Mouse (Mus musculus): Measurements from ENCODE around the gene Fbxo3. TPM values are rescaled to one million over a fixed set of nuclear protein-coding genes. Genes with fewer than 3 reads are reported as not detected.

Fbxo3 gene
- polyA plus RNA-seq (2012; rRNA removed): 45.6 and 48.8 TPM in 2 replicates

DNA sequence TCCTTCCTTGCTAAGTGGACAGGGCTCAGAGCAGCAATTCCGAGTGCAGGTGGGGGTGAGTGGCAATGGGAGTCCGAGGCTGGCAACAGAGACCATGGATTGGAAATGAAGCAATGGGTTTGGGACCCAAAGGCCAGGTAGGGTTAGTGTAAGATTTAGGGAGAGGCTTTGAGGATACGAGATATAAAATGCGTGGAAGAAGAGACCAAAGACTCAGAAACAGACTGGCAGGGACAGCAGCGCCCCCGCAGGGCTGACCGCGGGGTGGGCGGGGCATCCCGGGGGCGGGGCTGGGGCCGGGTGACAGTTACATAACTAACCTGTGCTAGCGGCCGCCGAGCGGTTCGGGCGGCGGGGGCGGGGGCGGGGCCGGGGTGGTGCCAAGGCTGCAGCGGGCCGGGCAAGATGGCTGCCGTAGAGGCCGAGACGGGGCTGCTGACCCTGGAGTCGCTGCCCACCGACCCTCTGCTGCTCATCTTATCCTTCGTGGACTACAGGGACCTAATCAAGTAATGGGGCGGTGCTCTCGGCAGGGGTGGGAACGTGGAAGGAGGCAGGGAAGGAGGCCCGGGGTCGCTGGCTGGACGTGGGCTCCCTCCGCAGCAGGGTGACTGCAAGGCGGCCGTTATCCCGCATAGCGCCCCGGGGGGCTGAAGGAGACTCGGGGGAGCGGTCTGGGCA is at the start of gene Fbxo3:
TSS of gene Fbxo3 (plus strand) at position 264 of the 681 bp plus-strand sequence.

GRCm38 (mm10) chr2:104028139-104028723 is 710 bp downstream of the Fbxo3 start, which contains the start of gene 4931422A03Rik:
Gene 4931422A03Rik, minus strand, starts transcription at chr2:104028361.

GRCm38 (mm10) chr2:104065526-104065925 is 38.0 kb downstream of the Fbxo3 start, which contains the start of gene Gm10912:
Gene Gm10912, plus strand, starts transcription at chr2:104065826.

DNA sequence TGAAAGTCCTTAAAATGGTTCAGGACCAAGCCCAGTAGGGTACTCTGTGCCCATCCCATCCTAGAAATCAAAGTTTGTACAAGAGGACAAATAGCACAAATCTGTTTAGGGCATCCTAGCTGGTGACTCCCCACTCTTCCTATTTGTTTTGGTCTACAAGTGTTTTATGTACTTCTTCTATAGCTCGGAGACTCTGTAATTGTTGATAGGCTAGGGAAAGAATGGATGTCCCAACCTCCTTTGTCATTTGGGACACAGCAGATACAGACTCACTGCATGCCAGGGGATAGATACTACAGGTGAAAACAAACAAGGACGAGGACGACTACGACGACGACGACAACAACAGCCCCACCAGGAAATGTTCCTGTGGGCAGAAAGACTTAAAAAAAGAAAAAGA is 40.9 kb downstream of the Fbxo3 start, which contains the start of gene Gm10799:
TSS of gene Gm10799 (minus strand) at position 101 of the 400 bp plus-strand sequence.

DNA sequence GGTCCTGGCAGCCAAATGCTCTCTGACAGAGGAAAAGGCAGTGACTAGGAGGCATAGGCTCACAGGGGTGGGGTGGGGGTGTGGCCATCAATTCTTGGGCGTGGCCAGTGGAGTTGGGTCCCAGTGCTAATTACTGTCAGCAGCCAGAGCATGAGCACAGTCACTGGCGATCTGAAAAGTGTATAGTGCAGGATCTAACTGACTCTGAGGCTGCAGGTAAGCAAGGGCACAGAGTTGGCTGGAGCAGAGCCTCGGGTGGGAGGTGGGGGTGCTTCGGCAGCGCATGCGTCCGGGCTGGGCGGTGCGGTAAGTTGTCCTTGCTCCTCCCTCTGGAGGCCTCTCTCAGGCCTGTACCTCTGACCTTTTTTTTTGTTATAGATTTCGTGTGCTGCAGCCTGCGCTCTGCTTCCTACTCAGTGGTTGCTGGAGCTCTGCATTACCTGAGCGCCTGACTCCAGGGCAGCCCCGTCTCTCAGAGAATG is 42.2 kb downstream of the Fbxo3 start, which contains the start of gene Cd59b:
TSS of gene Cd59b (plus strand) at position 146 of the 482 bp plus-strand sequence.

DNA sequence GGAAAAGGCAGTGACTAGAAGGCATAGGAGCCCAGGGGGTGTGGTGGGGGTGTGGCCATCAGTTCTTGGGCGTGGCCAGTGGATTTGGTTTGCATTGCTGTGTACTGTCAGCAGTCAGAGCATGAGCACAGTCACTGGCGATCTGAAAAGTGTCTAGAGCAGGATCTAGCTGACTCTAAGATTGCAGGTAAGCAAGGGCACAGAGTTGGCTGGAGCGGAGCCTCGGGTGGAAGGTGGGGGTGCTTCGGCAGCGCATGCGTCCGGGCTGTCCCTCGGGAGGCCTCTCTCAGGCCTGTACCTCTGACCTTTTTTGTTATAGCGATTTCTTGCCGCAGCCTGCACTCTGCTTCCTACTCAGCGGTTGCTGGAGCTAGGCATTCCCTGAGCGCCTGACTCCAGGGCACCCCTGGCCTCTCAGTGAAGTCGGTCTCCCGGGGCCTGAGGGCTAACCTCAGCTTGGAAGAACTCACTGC is 68.3 kb downstream of the Fbxo3 start, which contains the start of gene Cd59a:
TSS of gene Cd59a (plus strand) at position 61 of the 473 bp plus-strand sequence.

Other genes starting within 250 kb of the Fbxo3 start
- gene Caprin1, start 230.1 kb upstream of the Fbxo3 start, polyA plus RNA-seq (2012; rRNA removed): 300 and 301 TPM in 2 replicates
- 28.2 and 29.6 TPM in 2 replicates for gene Lmo2, start 69.7 kb upstream of the Fbxo3 start, polyA plus RNA-seq (2012; rRNA removed)
- 0.08 TPM in 1 of 2 replicates, not detected in the other for gene 4931422A03Rik, start 640 bp downstream of the Fbxo3 start, polyA plus RNA-seq (2012; rRNA removed)
- 0.05 TPM in 1 of 2 replicates, not detected in the other for gene Gm10912, start 38.1 kb downstream of the Fbxo3 start, polyA plus RNA-seq (2012; rRNA removed)
- not detected in 2 replicates for gene Gm10799, start 40.8 kb downstream of the Fbxo3 start, polyA plus RNA-seq (2012; rRNA removed)
- 2.0 and 2.5 TPM in 2 replicates for gene Cd59b, start 42.1 kb downstream of the Fbxo3 start, polyA plus RNA-seq (2012; rRNA removed)
- 7.6 and 8.4 TPM in 2 replicates for gene Cd59a, start 68.1 kb downstream of the Fbxo3 start, polyA plus RNA-seq (2012; rRNA removed)
- gene A930018P22Rik, start 95.0 kb downstream of the Fbxo3 start, polyA plus RNA-seq (2012; rRNA removed): not detected in 2 replicates